Mouse (Mus musculus) stomach, embryonic 16.5 days (tissue): ENCODE results near the gene Pikfyve. TPM values are rescaled to one million over a fixed set of nuclear protein-coding genes. Genes with fewer than 3 reads are reported as not detected.

Experiments used
- ATAC-seq: fragments of 200-750 bp; cut with Nextera tagmentation; 2 replicates; pipeline ENCODE4 v1.8.0; 2017; ENCODE audit warnings: moderate number of reproducible peaks, moderate TSS enrichment; ENCODE audit not compliant: insufficient read depth, low FRiP score
- H3K27ac ChIP-seq: fragments of 300-500 bp; sonication (generic); 2 replicates; pipeline ENCODE4 v1.5.1; 2014; ENCODE audit warnings: low read length
- H3K27me3 ChIP-seq: fragments of 300-500 bp; sonication (generic); 2 replicates; pipeline ENCODE4 v1.6.1; 2014; ENCODE audit warnings: low read length, control low read depth, mixed read lengths; ENCODE audit not compliant: control insufficient read depth, insufficient read depth
- H3K36me3 ChIP-seq: fragments of 300-500 bp; sonication (generic); 2 replicates; pipeline ENCODE4 v1.6.1; 2014; ENCODE audit warnings: low read length; ENCODE audit not compliant: control insufficient read depth, insufficient read depth
- H3K4me1 ChIP-seq: fragments of 300-500 bp; sonication (generic); 2 replicates; pipeline ENCODE4 v1.6.1; 2014; ENCODE audit warnings: low read length, control low read depth, mixed read lengths; ENCODE audit not compliant: control insufficient read depth, insufficient read depth
- H3K4me2 ChIP-seq: fragments of 300-500 bp; sonication (generic); 2 replicates; pipeline ENCODE4 v1.6.1; 2014; ENCODE audit warnings: low read depth, low read length, mixed read lengths
- H3K4me3 ChIP-seq: fragments of 300-500 bp; sonication (generic); replicated peaks from 2 replicates; pipeline ENCODE4 v1.5.1; 2014; ENCODE audit warnings: mild to moderate bottlenecking, low read length
- H3K9ac ChIP-seq: fragments of 300-500 bp; sonication (generic); 2 replicates; pipeline ENCODE4 v1.6.1; 2014; ENCODE audit warnings: low read length
- H3K9me3 ChIP-seq: fragments of 300-500 bp; sonication (generic); replicated peaks from 2 replicates; pipeline ENCODE4 v1.6.1; 2016; ENCODE audit warnings: low read length, control low read depth; ENCODE audit not compliant: control insufficient read depth
- WGBS: fragments of 180-500 bp; shearing (Covaris S2); extraction: QIAGEN DNeasy Blood & Tissue Kit; methylation state at CpG from one replicate; pipeline ENCODE4 v1.1.7; 2014; 5-methylcytosine and 5-hydroxymethylcytosine counted together
- polyA plus RNA-seq: library from polyadenylated mRNA; unstranded; fragments of >200 nt; fragmentation: Nextera tagmentation; extraction: Ambion mirVana; gene quantifications from 2 replicates; pipeline ENCODE4 v1.2.1, GENCODE M21; 2015

Pikfyve gene
- polyA plus RNA-seq, 1 experiment from 2014 or later: 7.4 TPM

DNA sequence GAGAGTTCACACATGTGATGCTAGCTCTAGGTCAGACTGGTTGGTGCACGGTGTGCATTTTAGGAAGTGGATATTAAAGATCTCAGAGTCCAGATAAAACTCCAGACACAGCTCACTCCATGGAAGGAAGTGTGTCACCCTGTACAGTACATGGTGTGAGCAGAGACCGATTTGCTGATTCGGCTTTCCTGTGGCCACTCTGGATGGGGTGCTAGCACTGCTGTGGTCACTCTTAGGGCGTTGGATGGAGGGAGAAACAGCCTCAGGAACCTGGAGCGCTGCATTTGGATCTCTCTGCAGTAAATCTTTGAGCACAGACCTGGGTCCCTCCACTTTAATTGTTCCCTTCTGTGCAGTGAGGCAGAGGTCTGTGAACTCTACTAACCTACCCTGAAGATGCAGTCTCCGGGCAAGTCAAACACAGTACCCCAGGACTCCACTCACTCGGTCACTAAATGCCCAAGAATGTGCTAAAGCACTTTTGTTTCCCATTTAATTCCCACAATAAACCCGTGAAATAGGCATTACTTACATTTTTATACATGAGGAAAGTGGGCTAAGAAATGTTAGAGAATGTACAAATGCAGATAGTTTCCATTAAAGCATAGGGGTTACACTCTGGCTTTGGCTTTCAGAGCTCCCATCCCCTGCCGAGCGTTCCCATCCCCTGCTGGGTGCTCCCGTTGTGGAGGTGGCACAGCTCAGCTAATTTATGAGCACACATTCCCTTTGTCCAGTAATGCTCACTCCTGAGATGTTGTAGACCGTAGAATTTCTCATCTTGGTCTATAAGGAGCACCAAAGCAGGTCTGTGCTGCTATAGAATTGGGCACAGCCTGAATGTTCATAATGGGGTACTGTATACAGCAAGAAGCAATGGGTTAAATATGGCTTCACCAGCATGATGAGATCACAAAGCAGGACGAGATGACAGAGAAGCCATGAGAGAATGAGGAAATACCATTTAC, 127.9 kb downstream of the Pikfyve start:
- H3K9me3 ChIP-seq: no peaks in the 10 kb centered on the region
- no peak overlapping the region for H3K4me3 ChIP-seq
- H3K27me3 ChIP-seq: peaks cover 21% of the 10 kb centered on the region
- H3K4me2 ChIP-seq: no peak overlapping the region
- no peak for ATAC-seq
- H3K36me3 ChIP-seq: no peaks in the 10 kb centered on the region
- H3K4me1 ChIP-seq: peaks cover 3% of the 10 kb centered on the region; the same call in 1 of the 2 replicates
- H3K9ac ChIP-seq: no peak overlapping the region
- 69% methylated on average over 13 of the region's 13 CpGs for WGBS
- no peak overlapping the region for H3K27ac ChIP-seq

GRCm38 (mm10) chr1:65315022-65315407, 128.5 kb downstream of the Pikfyve start:
- Histone ChIP-seq H3K4me3 (no peak overlapping the region), H3K4me2 (no peak overlapping the region), H3K9ac (no peak overlapping the region), H3K4me1 (peaks cover 3% of the 10 kb centered on the region; the same call in 1 of the 2 replicates), H3K36me3 (no peaks in the 10 kb centered on the region), H3K27me3 (peaks cover 19% of the 10 kb centered on the region), H3K9me3 (no peaks in the 10 kb centered on the region), H3K27ac (no peak overlapping the region)
- no peak for ATAC-seq
- WGBS: 79% methylated on average over 8 of the region's 8 CpGs

Other genes starting within 250 kb of the Pikfyve start
- 4.9 and 5.0 TPM in 2 replicates for gene Plekhm3, start 229.9 kb upstream of the Pikfyve start, polyA plus RNA-seq
- gene Akr1cl, start 153.9 kb upstream of the Pikfyve start, polyA plus RNA-seq: 0.51 and 0.81 TPM in 2 replicates
- not detected in 2 replicates for gene Cryge, start 135.5 kb upstream of the Pikfyve start, polyA plus RNA-seq
- not detected in 2 replicates for gene Crygd, start 123.2 kb upstream of the Pikfyve start, polyA plus RNA-seq
- not detected in 2 replicates for gene Crygc, start 113.0 kb upstream of the Pikfyve start, polyA plus RNA-seq
- not detected in 2 replicates for gene Crygb, start 104.4 kb upstream of the Pikfyve start, polyA plus RNA-seq
- not detected in 2 replicates for gene Cryga, start 83.3 kb upstream of the Pikfyve start, polyA plus RNA-seq
- gene Gm28845, start 67.1 kb upstream of the Pikfyve start, polyA plus RNA-seq: not detected in 2 replicates
- 0.17 TPM in 1 of 2 replicates, not detected in the other for gene D630023F18Rik, start 63.5 kb upstream of the Pikfyve start, polyA plus RNA-seq
- gene Idh1, start 183 bp upstream of the Pikfyve start, polyA plus RNA-seq: 159 and 172 TPM in 2 replicates
- not detected in 2 replicates for gene Pth2r, start 95.4 kb downstream of the Pikfyve start, polyA plus RNA-seq